Mouse (Mus musculus): ENCODE measurements around the gene Zfp827. TPM values are rescaled to one million over a fixed set of nuclear protein-coding genes. Genes with fewer than 3 reads are reported as not detected.

Gene Zfp827
- polyA plus RNA-seq, 1 experiment from 2014 or later, result 11.6 TPM

GRCm38 (mm10) chr8:79084359-79084820, 56.2 kb downstream of the Zfp827 start:
- H3K36me3 ChIP-seq (ENCODE audit: control insufficient read depth, insufficient read depth, low read length), result no peaks in the 10 kb centered on the region; the same call in 1 of the 2 replicates
- H3K9me3 ChIP-seq (ENCODE audit: control insufficient read depth, low read length), result no peaks in the 10 kb centered on the region
- H3K9ac ChIP-seq (ENCODE audit: low read length), result no peak overlapping the region
- DNase-seq (ENCODE audit: low spot score), result no peak
- ATAC-seq (ENCODE audit: insufficient number of reproducible peaks, low FRiP score, low TSS enrichment, low read depth), result no peak
- H3K27ac ChIP-seq (replicated peaks; ENCODE audit: low read depth, low read length), result no peak overlapping the region
- no peaks in the 10 kb centered on the region for H3K4me1 ChIP-seq (ENCODE audit: control insufficient read depth, insufficient read depth, low read length)
- H3K4me2 ChIP-seq (ENCODE audit: low read depth, severe bottlenecking), result no peak overlapping the region
- WGBS, result 92% methylated on average over 3 of the region's 3 CpGs
- no peak overlapping the region for H3K4me3 ChIP-seq (ENCODE audit: low read depth, low read length)
- no peaks in the 10 kb centered on the region for H3K27me3 ChIP-seq (ENCODE audit: control insufficient read depth, insufficient read depth, low read length)

- WGBS, result 92% methylated on average over 4 of the region's 4 CpGs
- Histone ChIP-seq H3K27ac (replicated peaks; ENCODE audit: low read depth, low read length) (no peak overlapping the region), H3K4me1 (ENCODE audit: control insufficient read depth, insufficient read depth, low read length) (no peaks in the 10 kb centered on the region), H3K9ac (ENCODE audit: low read length) (no peak overlapping the region), H3K36me3 (ENCODE audit: control insufficient read depth, insufficient read depth, low read length) (no peaks in the 10 kb centered on the region; the same call in 1 of the 2 replicates), H3K27me3 (ENCODE audit: control insufficient read depth, insufficient read depth, low read length) (no peaks in the 10 kb centered on the region), H3K9me3 (ENCODE audit: control insufficient read depth, low read length) (no peaks in the 10 kb centered on the region), H3K4me3 (ENCODE audit: low read depth, low read length) (no peak overlapping the region), H3K4me2 (ENCODE audit: low read depth, severe bottlenecking) (no peak overlapping the region)
- DNase-seq (ENCODE audit: low spot score) (no peak), ATAC-seq (ENCODE audit: insufficient number of reproducible peaks, low FRiP score, low TSS enrichment, low read depth) (no peak)
Observed at GRCm38 (mm10) chr8:79094422-79094821, 66.2 kb downstream of the Zfp827 start.

- no peaks in the 10 kb centered on the region for H3K27me3 ChIP-seq (ENCODE audit: control insufficient read depth, insufficient read depth, low read length)
- no peak overlapping the region for H3K4me3 ChIP-seq (ENCODE audit: low read depth, low read length)
- H3K27ac ChIP-seq (replicated peaks; ENCODE audit: low read depth, low read length), result no peak overlapping the region
- no peaks in the 10 kb centered on the region for H3K9me3 ChIP-seq (ENCODE audit: control insufficient read depth, low read length)
- no peak for ATAC-seq (ENCODE audit: insufficient number of reproducible peaks, low FRiP score, low TSS enrichment, low read depth)
- no peak overlapping the region for H3K9ac ChIP-seq (ENCODE audit: low read length)
- H3K36me3 ChIP-seq (ENCODE audit: control insufficient read depth, insufficient read depth, low read length), result no peaks in the 10 kb centered on the region; the same call in 1 of the 2 replicates
- no peaks in the 10 kb centered on the region for H3K4me1 ChIP-seq (ENCODE audit: control insufficient read depth, insufficient read depth, low read length)
- WGBS, result 95% methylated on average over 7 of the region's 7 CpGs
- DNase-seq (ENCODE audit: low spot score), result no peak
- no peak overlapping the region for H3K4me2 ChIP-seq (ENCODE audit: low read depth, severe bottlenecking)
Observed at GRCm38 (mm10) chr8:79095162-79095561, 66.9 kb downstream of the Zfp827 start.

- ATAC-seq (ENCODE audit: insufficient number of reproducible peaks, low FRiP score, low TSS enrichment, low read depth) (no peak), DNase-seq (ENCODE audit: low spot score) (no peak)
- Histone ChIP-seq H3K4me1 (ENCODE audit: control insufficient read depth, insufficient read depth, low read length) (no peaks in the 10 kb centered on the region), H3K9me3 (ENCODE audit: control insufficient read depth, low read length) (no peaks in the 10 kb centered on the region), H3K36me3 (ENCODE audit: control insufficient read depth, insufficient read depth, low read length) (peaks cover 3% of the 10 kb centered on the region; the same call in 1 of the 2 replicates), H3K27me3 (ENCODE audit: control insufficient read depth, insufficient read depth, low read length) (no peaks in the 10 kb centered on the region), H3K4me2 (ENCODE audit: low read depth, severe bottlenecking) (no peak overlapping the region), H3K4me3 (ENCODE audit: low read depth, low read length) (no peak overlapping the region), H3K9ac (ENCODE audit: low read length) (no peak overlapping the region), H3K27ac (replicated peaks; ENCODE audit: low read depth, low read length) (no peak overlapping the region)
- WGBS, result 92% methylated on average over 11 of the region's 11 CpGs
Observed at GRCm38 (mm10) chr8:79096970-79097369, 68.7 kb downstream of the Zfp827 start.

- 92% methylated on average over 4 of the region's 4 CpGs for WGBS
- DNase-seq (ENCODE audit: low spot score) (no peak), ATAC-seq (ENCODE audit: insufficient number of reproducible peaks, low FRiP score, low TSS enrichment, low read depth) (no peak)
- peaks cover 3% of the 10 kb centered on the region; the same call in 1 of the 2 replicates for H3K36me3 ChIP-seq (ENCODE audit: control insufficient read depth, insufficient read depth, low read length)
- 0 out of 2 replicates have a peak overlapping the region, but pooled peaks have one; percentile 30 for H3K27ac ChIP-seq (replicated peaks; ENCODE audit: low read depth, low read length)
- H3K4me3 ChIP-seq (ENCODE audit: low read depth, low read length), result no peak overlapping the region
- no peak overlapping the region for H3K4me2 ChIP-seq (ENCODE audit: low read depth, severe bottlenecking)
- 0 out of 2 replicates have a peak, but pooled peaks cover 6% of the 10 kb centered on the region for H3K4me1 ChIP-seq (ENCODE audit: control insufficient read depth, insufficient read depth, low read length)
- no peak overlapping the region for H3K9ac ChIP-seq (ENCODE audit: low read length)
- no peaks in the 10 kb centered on the region for H3K9me3 ChIP-seq (ENCODE audit: control insufficient read depth, low read length)
- no peaks in the 10 kb centered on the region for H3K27me3 ChIP-seq (ENCODE audit: control insufficient read depth, insufficient read depth, low read length)
Observed at GRCm38 (mm10) chr8:79102707-79103106, 74.5 kb downstream of the Zfp827 start.

DNA sequence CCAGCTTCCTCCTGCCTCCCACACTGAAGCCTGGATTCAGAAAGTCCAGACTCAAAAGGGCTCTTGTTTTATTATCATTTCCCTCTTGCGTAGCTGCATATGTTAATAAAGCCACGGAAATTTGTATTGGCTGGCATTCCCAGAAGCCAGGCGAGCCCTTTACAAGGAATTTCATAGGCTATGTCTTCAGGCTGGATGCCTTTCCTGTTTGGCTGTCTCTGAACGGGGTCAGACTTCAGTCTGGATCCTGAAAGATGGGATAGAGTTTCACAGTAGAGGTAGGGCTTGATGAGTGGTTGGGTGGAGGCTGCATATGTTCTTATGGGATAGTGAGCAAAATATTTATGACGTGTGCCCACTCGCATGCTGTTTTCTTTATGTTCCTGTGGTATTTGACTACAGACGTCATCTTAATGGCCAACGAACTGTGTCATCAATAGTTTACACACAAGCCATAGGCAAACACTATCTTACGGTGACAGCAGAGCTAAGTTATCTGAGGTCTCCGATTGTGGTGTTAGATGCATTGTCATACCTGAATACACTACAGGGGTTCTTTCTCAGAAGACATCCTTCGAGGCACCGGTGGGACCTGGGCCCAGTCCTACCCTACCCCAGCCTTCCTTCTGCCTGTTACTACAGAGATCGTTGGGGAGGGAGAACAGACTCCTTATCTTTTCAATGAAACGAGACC, 75.1 kb downstream of the Zfp827 start:
- H3K9me3 ChIP-seq (ENCODE audit: control insufficient read depth, low read length), result no peaks in the 10 kb centered on the region
- no peak overlapping the region for H3K27ac ChIP-seq (replicated peaks; ENCODE audit: low read depth, low read length)
- no peak overlapping the region for H3K9ac ChIP-seq (ENCODE audit: low read length)
- ATAC-seq (ENCODE audit: insufficient number of reproducible peaks, low FRiP score, low TSS enrichment, low read depth) (no peak), DNase-seq (ENCODE audit: low spot score) (no peak)
- H3K4me1 ChIP-seq (ENCODE audit: control insufficient read depth, insufficient read depth, low read length), result 0 out of 2 replicates have a peak, but pooled peaks cover 6% of the 10 kb centered on the region
- H3K4me3 ChIP-seq (ENCODE audit: low read depth, low read length), result no peak overlapping the region
- H3K36me3 ChIP-seq (ENCODE audit: control insufficient read depth, insufficient read depth, low read length), result peaks cover 3% of the 10 kb centered on the region; the same call in 1 of the 2 replicates
- no peak overlapping the region for H3K4me2 ChIP-seq (ENCODE audit: low read depth, severe bottlenecking)
- H3K27me3 ChIP-seq (ENCODE audit: control insufficient read depth, insufficient read depth, low read length), result no peaks in the 10 kb centered on the region
- WGBS, result 80% methylated on average over 14 of the region's 14 CpGs

DNA sequence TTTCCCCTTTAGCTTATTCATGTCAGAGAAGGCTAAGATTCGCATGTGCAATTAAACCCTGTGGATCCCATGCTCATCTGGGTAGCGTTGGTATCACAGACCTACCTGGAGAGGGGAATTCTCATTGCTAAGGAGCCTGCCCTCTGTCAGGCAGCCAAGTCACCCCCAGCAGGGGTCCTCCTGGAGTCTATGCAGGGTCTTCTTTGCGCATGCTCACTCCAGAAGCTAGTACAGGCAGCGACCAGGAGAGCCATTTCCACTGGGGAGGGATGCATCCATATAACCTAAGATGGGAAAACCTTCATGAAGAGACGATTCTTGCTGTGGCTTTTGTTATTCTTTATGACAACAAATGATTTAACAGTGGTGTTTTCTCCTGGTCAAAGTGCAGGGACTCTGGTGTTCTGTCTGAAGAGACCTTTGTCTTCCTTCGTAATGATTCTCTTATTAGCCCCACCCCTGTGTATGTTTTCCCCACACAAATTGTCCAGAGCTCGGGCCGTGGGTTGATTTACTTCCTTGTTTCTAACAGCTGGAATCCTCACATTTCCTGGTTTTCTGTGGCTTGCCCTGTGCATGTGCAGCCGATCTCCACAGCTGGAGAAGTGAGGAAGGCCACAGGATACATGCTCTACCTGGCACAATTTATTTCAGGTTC, 75.8 kb downstream of the Zfp827 start:
- 77% methylated on average over 9 of the region's 9 CpGs for WGBS
- H3K36me3 ChIP-seq (ENCODE audit: control insufficient read depth, insufficient read depth, low read length), result peaks cover 3% of the 10 kb centered on the region; the same call in 1 of the 2 replicates
- 0 out of 2 replicates have a peak, but pooled peaks cover 6% of the 10 kb centered on the region for H3K4me1 ChIP-seq (ENCODE audit: control insufficient read depth, insufficient read depth, low read length)
- H3K4me3 ChIP-seq (ENCODE audit: low read depth, low read length), result no peak overlapping the region
- H3K27ac ChIP-seq (replicated peaks; ENCODE audit: low read depth, low read length), result no peak overlapping the region
- ATAC-seq (ENCODE audit: insufficient number of reproducible peaks, low FRiP score, low TSS enrichment, low read depth) (no peak), DNase-seq (ENCODE audit: low spot score) (no peak)
- no peaks in the 10 kb centered on the region for H3K27me3 ChIP-seq (ENCODE audit: control insufficient read depth, insufficient read depth, low read length)
- H3K9me3 ChIP-seq (ENCODE audit: control insufficient read depth, low read length), result no peaks in the 10 kb centered on the region
- H3K9ac ChIP-seq (ENCODE audit: low read length), result no peak overlapping the region
- H3K4me2 ChIP-seq (ENCODE audit: low read depth, severe bottlenecking), result no peak overlapping the region

- H3K27me3 ChIP-seq (ENCODE audit: control insufficient read depth, insufficient read depth, low read length), result no peaks in the 10 kb centered on the region
- H3K9ac ChIP-seq (ENCODE audit: low read length), result no peak overlapping the region
- DNase-seq (ENCODE audit: low spot score) (no peak), ATAC-seq (ENCODE audit: insufficient number of reproducible peaks, low FRiP score, low TSS enrichment, low read depth) (no peak)
- H3K9me3 ChIP-seq (ENCODE audit: control insufficient read depth, low read length), result no peaks in the 10 kb centered on the region
- H3K36me3 ChIP-seq (ENCODE audit: control insufficient read depth, insufficient read depth, low read length), result peaks cover 3% of the 10 kb centered on the region; the same call in 1 of the 2 replicates
- H3K4me1 ChIP-seq (ENCODE audit: control insufficient read depth, insufficient read depth, low read length), result 0 out of 2 replicates have a peak, but pooled peaks cover 6% of the 10 kb centered on the region
- H3K4me2 ChIP-seq (ENCODE audit: low read depth, severe bottlenecking), result no peak overlapping the region
- WGBS, result 87% methylated on average over 9 of the region's 9 CpGs
- no peak overlapping the region for H3K4me3 ChIP-seq (ENCODE audit: low read depth, low read length)
- no peak overlapping the region for H3K27ac ChIP-seq (replicated peaks; ENCODE audit: low read depth, low read length)
Observed at GRCm38 (mm10) chr8:79104634-79105033, 76.4 kb downstream of the Zfp827 start.
